ENCODE assay signal across 13 mouse cellular contexts in the genomic region with DNA sequence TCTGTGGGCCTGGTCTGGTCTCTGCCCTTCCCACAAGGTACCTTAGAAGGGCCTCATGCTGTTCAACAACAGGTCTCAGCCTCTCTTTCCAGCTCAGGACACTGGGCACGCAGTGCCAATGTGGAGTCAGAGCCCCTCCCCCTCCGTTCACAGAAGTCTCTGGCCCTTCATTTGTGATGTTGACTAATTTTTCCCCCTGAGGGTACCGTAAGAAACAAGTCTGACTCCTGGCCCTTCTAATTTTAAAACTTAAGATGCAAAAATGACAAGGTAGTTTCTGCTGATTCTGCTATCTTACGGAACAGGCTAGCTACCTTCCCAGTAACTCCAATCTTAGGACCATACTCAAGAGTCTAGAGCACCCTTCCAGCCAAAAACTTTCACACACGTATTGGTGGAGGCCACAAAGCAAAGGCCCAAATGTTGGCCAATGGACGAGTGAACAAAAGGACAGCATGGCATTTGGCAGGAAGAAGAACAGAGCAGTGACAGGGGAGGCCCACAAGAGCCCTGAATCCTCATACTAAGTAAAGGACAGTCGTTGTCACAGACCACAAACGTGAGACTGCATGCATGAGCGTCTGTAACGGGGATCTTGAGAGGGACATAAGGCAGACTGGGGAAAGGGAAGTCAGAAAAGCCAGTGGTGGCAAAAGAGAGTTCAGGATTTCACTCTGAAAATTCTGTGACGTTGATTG.
A peak's percentile ranks its signal among the peaks of the same experiment; 100 is the strongest.
DNase-seq lines count a peak whose midpoint lies in the region; ATAC-seq and TF ChIP-seq lines count a peak whose summit lies in the region.
"Had no signal": no experiment of that assay in that cellular context is flagged by ENCODE, and none has a peak within 500 bp of the region (broad histone marks: within the 10 kb centered on the region; RNA-seq: fewer than 3 reads in every experiment).

No protein-coding gene starts in this region.

- H3K36me3 ChIP-seq in heart, embryonic 10.5 days = peaks cover 15% of the 10 kb centered on the region
- H3K36me3 ChIP-seq in heart, embryonic 12.5 days = peaks cover 13% of the 10 kb centered on the region
- no peaks in the 10 kb centered on the region for H3K36me3 ChIP-seq in liver, postnatal 0 days (replicated peaks; ENCODE audit: insufficient read depth, low read length)
- H3K36me3 ChIP-seq in liver, embryonic 11.5 days (ENCODE audit: control insufficient read depth, insufficient read depth, low read length) = no peaks in the 10 kb centered on the region
- peaks cover 61% of the 10 kb centered on the region for H3K36me3 ChIP-seq in embryonic facial prominence, embryonic 10.5 days (replicated peaks)
- peaks cover 62% of the 10 kb centered on the region for H3K36me3 ChIP-seq in megakaryocyte, embryonic 14.5 days (replicated peaks; ENCODE audit: low read length)

- no peak for TF ChIP-seq CTCF in liver, postnatal 0 days (IDR thresholded peaks at IDR 0.05; ENCODE audit: low read depth)

- H3K4me1 ChIP-seq in heart, embryonic 10.5 days = peaks cover 89% of the 10 kb centered on the region
- peaks cover 80% of the 10 kb centered on the region for H3K4me1 ChIP-seq in heart, embryonic 12.5 days (replicated peaks)
- peaks cover 26% of the 10 kb centered on the region for H3K4me1 ChIP-seq in liver, postnatal 0 days (ENCODE audit: insufficient read depth)
- peaks cover 63% of the 10 kb centered on the region for H3K4me1 ChIP-seq in liver, embryonic 11.5 days (replicated peaks; ENCODE audit: control insufficient read depth, insufficient read depth, low read length)
- peaks cover 83% of the 10 kb centered on the region for H3K4me1 ChIP-seq in embryonic facial prominence, embryonic 10.5 days
- peaks cover 67% of the 10 kb centered on the region for H3K4me1 ChIP-seq in megakaryocyte, embryonic 14.5 days

- WGBS in heart, embryonic 10.5 days = 68% methylated on average over 11 of the region's 11 CpGs
- 60% methylated on average over 11 of the region's 11 CpGs for WGBS in heart, embryonic 12.5 days
- 48% methylated on average over 11 of the region's 11 CpGs for WGBS in liver, postnatal 0 days (ENCODE audit: insufficient replicate concordance)
- WGBS in liver, embryonic 11.5 days = 53% methylated on average over 11 of the region's 11 CpGs
- 74% methylated on average over 11 of the region's 11 CpGs for WGBS in embryonic facial prominence, embryonic 10.5 days

- no peak overlapping the region for H3K4me2 ChIP-seq in heart, embryonic 12.5 days
- H3K4me2 ChIP-seq in liver, postnatal 0 days (ENCODE audit: low read depth, low read length) = no peak overlapping the region
- H3K4me2 ChIP-seq in liver, embryonic 11.5 days = no peak overlapping the region

- H3K27me3 ChIP-seq in heart, embryonic 10.5 days (ENCODE audit: insufficient read depth, poor library complexity, severe bottlenecking) = no peaks in the 10 kb centered on the region
- no peaks in the 10 kb centered on the region for H3K27me3 ChIP-seq in heart, embryonic 12.5 days (replicated peaks)
- no peaks in the 10 kb centered on the region for H3K27me3 ChIP-seq in liver, postnatal 0 days (ENCODE audit: insufficient read depth, low read length)
- H3K27me3 ChIP-seq in liver, embryonic 11.5 days (replicated peaks; ENCODE audit: control insufficient read depth, insufficient read depth, low read length) = no peaks in the 10 kb centered on the region
- H3K27me3 ChIP-seq in embryonic facial prominence, embryonic 10.5 days (replicated peaks; ENCODE audit: low read depth, poor library complexity, severe bottlenecking) = no peaks in the 10 kb centered on the region
- H3K27me3 ChIP-seq in megakaryocyte, embryonic 14.5 days (replicated peaks) = no peaks in the 10 kb centered on the region

- TF ChIP-seq EP300 in liver, postnatal 0 days (IDR thresholded peaks at IDR 0.05; ENCODE audit: low read depth) = no peak

- no peak overlapping the region for H3K4me3 ChIP-seq in heart, embryonic 10.5 days
- no peak overlapping the region for H3K4me3 ChIP-seq in heart, embryonic 12.5 days
- no peak overlapping the region for H3K4me3 ChIP-seq in liver, postnatal 0 days (ENCODE audit: low read depth, low read length)
- H3K4me3 ChIP-seq in liver, embryonic 11.5 days (ENCODE audit: low read depth, low read length) = no peak overlapping the region
- H3K4me3 ChIP-seq in embryonic facial prominence, embryonic 10.5 days = no peak overlapping the region
- peak overlapping the region; percentile 71 for H3K4me3 ChIP-seq in megakaryocyte, embryonic 14.5 days (replicated peaks)

- H3K9ac ChIP-seq in heart, embryonic 12.5 days = no peak overlapping the region
- H3K9ac ChIP-seq in liver, postnatal 0 days (replicated peaks) = no peak overlapping the region
- no peak overlapping the region for H3K9ac ChIP-seq in liver, embryonic 11.5 days (ENCODE audit: low read depth, low read length)
- H3K9ac ChIP-seq: liver, embryonic 14.5 days had no signal

- H3K27ac ChIP-seq in heart, embryonic 10.5 days = peak overlapping the region; percentile 67; the same call in 1 of the 2 replicates
- H3K27ac ChIP-seq in heart, embryonic 12.5 days (ENCODE audit: poor library complexity, severe bottlenecking) = no peak overlapping the region
- H3K27ac ChIP-seq in liver, postnatal 0 days (ENCODE audit: low read depth) = 0 out of 2 replicates have a peak overlapping the region, but pooled peaks have one; percentile 37
- no peak overlapping the region for H3K27ac ChIP-seq in liver, embryonic 11.5 days (ENCODE audit: low read depth, low read length)
- H3K27ac ChIP-seq in embryonic facial prominence, embryonic 10.5 days (replicated peaks) = peak overlapping the region; percentile 48; the same call in 1 of the 2 replicates
- H3K27ac ChIP-seq: liver, embryonic 14.5 days had no signal

- DNase-seq in heart, embryonic 10.5 days (ENCODE audit: low spot score) = no peak
- DNase-seq in liver, postnatal 0 days = no peak
- DNase-seq in liver, embryonic 11.5 days (ENCODE audit: low spot score) = no peak
- DNase-seq in embryonic facial prominence, embryonic 10.5 days (ENCODE audit: low spot score) = no peak
- DNase-seq in adrenal gland, postnatal 4 days (ENCODE audit: low spot score in 2 of 2) = no peak
- no peak for DNase-seq in cerebellum, adult 9-10 months
- DNase-seq: cerebellum, adult 2 months; heart, postnatal 36 days; layer of hippocampus, adult 9-11 months; right cerebral cortex, adult 18-20 months had no signal

- no peak for ATAC-seq in heart, embryonic 12.5 days (ENCODE audit: insufficient number of reproducible peaks, low FRiP score)
- no peak for ATAC-seq in liver, postnatal 0 days
- ATAC-seq in liver, embryonic 11.5 days (replicated peaks; ENCODE audit: low FRiP score) = no peak

- H3K9me3 ChIP-seq in heart, embryonic 10.5 days = no peaks in the 10 kb centered on the region
- no peaks in the 10 kb centered on the region for H3K9me3 ChIP-seq in heart, embryonic 12.5 days (replicated peaks)
- H3K9me3 ChIP-seq in liver, postnatal 0 days (ENCODE audit: low read length) = no peaks in the 10 kb centered on the region
- no peaks in the 10 kb centered on the region for H3K9me3 ChIP-seq in liver, embryonic 11.5 days (ENCODE audit: control insufficient read depth, low read length)
- no peaks in the 10 kb centered on the region for H3K9me3 ChIP-seq in embryonic facial prominence, embryonic 10.5 days
- no peaks in the 10 kb centered on the region for H3K9me3 ChIP-seq in megakaryocyte, embryonic 14.5 days

Comparison
In these comparisons a context has a peak if more than half of its experiments do, and no peak if none do; other contexts are left out.
1. H3K27ac ChIP-seq: peak in heart, embryonic 10.5 days (single experiment), liver, postnatal 0 days (single experiment) and embryonic facial prominence, embryonic 10.5 days (single experiment); none in heart, embryonic 12.5 days (single experiment) and liver, embryonic 11.5 days (single experiment).